Mouse (Mus musculus): ENCODE measurements around the gene Cep68.
"Not testable (repeated sequence)": the region's sequence is repeated elsewhere in the genome, so short reads cannot be mapped to it uniquely, and the experiment has no call there.

Cep68 gene

DNA sequence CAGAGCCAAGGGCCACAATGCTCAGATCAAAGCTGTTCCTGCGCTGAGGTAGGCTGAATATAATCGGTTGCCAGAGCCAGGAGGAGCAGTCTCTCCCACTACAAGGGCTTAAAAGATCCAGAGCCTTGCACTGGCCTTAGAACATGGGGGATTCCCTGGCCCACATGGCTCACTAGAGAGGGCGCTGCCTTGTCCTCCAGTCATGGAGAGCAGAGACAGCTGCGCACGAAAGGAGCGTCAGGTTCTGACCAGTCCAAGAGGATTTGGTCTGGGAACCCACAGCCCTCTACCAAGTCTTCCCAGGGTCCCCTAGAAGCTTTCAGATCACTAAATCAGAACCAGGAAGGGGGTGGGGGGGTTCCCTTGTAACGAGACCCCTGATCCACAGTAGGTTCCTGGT lies 7.9 kb downstream of the Cep68 start:
- no peak for DNase-seq

DNA sequence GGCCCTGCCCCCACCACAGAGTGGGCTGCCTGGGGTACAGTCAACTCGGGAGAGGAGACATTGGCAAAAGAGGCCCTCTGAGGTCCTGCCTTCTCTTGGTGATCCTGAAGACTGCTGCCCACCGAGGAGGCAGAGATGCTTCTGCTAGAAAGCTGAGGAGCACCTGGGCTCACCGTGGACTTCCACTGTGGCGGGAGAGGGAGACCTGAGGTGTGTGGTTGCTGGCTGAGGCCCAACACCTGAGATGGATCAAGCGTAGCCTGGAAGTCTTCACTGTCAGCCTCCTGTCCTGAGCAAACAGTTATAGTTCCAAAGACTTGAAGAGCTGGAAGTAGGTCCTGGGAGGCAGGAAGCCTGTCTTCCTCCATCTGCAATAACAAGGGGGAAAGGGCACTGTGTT lies 8.9 kb downstream of the Cep68 start:
- DNase-seq, result no peak

DNA sequence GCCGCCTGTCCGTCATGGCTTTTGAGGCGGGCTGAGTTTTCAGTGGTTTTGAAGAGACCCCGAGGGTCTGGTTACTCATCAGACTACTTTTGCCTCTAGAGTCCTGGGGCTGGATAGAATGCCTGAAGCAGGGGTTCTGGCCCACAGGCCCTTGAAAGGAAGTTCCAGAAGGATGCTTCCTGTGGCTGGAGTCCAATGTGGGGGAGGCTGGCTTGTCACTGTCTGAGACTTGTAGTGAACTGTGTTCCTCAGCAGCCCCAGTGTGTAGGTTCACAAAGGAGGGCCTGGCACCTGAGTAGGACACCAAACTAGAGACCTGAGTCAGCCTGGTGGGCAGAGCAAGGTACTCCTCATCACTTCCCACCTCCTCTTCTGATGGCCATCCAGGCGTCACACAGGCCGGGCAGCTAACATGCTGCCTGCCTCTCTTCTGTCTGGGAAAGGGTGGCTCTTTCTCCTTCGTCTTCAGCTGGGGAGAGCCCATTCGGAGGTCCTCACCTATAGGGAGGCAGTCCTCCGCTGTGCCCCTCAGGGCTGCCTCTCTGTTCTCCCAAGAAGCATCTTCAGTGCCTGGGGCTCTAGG lies 9.9 kb downstream of the Cep68 start:
- no peak for DNase-seq

DNA sequence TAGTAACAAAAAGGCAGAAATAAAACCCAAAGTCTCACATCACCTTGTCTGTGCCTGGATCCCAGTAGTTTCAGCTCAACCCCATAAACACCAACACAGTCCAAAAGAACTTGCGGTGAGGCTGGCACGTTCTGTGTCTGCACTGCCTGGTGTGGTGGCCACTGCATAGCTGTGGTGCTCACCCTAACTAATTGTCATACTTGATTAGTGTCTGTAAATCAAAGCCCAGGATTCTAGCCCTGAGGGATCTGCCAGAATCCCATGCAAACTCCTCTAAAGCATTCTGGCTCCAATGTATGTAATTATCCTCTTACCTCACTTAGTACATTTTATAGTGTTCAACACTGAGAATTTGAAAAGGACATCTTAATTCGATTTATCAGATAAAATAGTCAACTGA lies 11.3 kb downstream of the Cep68 start:
- no peak for DNase-seq

DNA sequence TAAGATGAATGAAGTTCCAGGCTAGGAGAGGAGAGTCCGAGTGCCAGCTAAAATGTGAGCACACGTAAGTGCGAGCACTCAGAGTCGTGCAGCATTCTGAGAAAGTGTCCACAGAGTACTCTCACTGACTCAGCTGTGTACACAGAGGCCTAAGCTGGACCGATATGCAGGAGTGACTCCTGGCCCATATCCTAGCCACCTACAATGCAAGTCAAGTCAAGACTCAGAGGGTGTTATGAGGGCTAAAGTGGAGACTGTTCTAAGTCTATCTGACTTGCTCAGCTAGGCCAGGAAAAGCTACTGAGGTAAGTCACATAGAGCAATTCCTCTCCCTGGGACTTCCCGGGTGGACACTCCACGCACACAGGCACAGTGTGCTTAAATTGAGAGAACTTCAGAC lies 12.2 kb downstream of the Cep68 start:
- DNase-seq, result no peak

DNA sequence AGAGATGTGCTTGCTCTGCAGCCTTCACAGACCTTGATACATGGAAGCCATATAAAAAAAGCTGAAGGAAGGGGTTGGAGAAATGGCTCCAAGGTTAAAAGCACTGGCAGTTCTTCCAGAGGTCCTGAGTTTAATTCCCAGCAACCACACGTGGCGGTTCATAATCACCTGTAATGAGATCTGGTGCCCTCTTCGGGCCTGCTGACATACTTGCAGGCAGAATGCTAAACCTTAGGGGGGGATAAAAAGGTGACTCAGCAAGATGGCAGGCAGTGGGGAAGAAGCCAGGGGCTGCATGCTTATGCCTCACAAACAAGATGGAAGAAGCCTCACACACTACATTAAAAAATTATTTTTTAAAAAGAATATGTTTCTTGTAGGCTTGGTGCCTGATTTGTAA lies 15.0 kb downstream of the Cep68 start:
- DNase-seq, result no peak

DNA sequence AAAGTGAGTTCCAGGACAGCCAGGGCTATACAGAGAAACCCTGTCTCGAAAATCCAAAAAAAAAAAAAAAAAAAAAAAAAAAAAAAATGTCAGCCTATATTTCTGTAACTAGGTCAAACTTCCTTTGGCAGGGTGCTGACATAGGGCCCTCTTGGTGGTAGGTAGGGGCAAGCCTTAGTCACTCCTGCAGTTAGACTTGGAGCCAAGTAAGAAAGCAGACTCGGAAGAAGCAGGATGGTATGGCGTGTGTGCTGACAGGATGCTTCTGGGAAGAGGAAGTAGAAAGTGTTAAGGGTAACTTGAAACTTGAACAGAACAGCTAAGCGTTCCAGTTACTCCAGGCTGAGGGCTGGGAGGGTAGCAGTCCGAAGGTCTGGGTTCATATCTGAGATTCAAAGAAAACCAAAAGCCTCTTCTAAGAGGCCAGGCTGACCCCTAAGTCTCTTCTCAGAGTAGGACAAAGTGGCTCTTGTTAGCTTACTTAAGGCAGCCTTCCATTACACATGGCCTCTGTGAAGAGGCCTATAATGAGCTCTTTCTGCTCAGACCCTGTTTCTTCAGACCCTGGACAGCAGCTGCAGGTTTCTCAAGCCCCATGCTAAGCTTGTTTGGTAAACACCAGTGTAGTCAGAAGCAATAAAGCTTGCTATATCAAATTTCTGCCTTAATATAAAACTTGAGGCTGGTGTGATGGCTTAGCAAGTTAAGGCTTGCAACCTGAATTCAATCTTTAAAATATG lies 17.0 kb downstream of the Cep68 start:
- DNase-seq, result no peak

DNA sequence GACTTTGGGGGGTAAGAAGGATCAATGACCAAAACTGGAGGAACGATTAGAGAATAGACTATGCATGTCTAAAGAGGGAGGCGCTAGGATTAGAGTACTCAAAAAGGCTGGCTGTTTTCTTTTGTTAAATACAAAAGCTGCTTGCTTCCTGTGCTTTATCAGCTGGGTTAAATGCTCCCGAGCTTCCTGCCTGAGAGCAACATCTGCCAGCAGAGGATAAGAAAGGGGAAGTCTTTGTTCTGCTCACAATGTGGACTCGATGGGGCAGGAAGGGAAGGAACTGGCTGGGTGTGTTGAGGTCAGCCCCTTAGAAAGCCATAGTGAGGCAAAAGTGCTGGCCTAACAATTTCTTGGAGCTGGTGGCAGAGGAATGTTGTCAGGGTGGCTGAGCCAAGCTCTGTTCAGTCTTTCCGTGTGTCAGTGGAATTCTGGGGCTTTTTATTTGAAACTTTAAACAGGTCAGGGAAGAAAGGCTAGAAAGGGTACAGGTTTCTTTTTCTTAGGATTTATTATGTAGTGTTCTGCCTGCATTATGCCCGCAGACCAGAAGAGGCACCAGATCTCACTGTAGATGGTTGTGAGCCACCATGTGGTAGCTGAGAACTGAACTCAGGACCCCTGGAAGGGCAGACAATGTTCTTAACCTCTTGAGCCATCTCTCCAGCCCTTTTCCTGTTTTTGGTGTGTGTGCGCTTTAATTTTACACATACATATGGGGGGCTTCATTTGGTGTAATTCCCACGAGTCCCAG lies 17.9 kb downstream of the Cep68 start:
- no peak for DNase-seq

DNA sequence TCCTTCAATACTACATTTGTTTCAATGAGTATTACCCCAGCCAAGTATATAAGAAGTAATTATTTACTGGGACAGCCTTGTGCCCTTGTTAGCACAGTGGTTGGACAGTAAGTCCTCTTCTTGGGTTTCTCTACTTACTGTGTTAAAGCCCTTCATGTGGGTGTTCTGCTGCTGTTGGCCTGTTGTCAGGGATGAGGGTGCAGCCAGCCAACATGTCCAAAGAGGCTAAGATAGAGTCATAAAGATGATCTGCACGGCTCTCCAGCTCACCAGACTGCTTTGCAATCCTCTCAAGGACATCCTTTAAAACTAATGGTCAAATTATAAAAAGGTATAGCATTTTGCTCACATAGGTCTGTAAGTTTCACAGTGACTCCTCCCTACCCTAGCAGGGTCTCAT lies 18.9 kb downstream of the Cep68 start:
- no peak for DNase-seq

DNA sequence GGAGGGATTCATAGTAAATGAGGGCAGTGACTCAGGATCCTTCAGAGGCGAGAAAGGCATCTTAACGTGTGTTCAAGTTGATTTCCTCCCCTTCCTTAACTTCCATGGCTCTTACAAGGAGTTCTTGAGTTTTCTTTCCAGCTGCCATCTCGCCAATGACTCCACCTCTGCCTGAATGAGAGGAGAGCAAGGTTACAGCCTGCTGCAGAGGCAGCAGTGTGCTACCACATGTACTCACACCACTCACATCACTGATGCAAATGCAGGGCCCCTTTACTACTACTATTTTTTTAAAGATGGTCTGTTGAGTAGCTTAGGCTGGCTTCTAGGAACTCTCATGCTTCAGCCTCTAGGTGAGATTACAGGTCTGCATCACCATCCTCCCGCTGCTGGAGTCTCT lies 19.9 kb downstream of the Cep68 start:
- DNase-seq, result no peak

DNA sequence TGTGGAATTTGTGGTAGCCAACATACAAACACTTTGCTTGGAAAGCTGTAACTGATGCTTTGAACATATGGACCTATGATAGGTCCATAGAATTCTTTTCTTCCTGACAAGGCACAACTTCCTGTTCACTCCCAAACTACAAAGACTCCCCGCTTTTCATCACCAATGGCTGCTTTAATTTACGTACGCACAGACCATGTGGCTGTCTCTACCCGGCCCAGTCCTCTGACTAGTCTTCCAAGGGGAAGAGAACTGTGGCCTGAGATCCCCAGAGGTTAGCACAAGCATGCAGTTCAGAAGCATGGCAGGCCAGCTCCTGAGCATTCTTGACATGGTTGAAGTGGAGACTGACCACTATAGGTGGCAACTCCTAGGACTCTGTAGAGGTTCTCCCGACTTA lies 20.6 kb downstream of the Cep68 start:
- no peak for DNase-seq

DNA sequence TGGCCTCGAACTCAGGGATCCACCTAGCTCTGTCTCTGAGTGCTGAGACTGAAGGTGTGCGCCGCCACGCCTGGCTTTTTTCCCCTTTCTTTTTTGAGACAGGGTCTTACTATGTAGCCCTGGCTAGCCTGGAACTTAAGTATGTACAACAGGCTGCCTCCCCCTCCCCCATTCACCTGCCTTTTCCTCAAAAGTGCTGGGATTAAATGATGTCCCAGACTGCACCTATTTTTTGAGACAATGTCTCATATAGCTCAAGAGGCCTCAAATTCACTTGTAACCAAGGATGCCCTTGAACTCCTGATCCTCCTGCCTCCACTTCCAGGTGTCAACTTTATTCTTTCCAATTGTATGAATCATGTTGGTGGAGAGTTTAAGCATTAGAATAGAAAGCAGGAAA lies 23.3 kb downstream of the Cep68 start:
- no peak for DNase-seq

DNA sequence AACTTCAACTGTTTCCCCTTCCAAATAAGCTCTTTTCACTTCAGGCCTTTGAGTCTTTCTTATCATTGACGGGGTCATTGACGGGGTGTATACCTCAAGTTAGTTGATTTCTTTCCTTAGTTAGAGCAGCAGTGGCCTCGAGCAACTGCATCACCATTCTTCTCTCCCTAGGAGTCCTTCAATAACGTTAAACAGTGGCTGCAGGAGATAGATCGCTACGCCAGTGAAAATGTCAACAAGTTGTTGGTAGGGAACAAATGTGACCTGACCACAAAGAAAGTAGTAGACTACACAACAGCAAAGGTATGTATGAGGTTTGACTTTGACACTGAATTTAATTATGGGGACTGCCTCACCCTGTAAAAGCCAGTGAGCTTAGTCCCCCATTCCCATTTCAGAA lies 25.0 kb downstream of the Cep68 start:
- DNase-seq, result no peak

DNA sequence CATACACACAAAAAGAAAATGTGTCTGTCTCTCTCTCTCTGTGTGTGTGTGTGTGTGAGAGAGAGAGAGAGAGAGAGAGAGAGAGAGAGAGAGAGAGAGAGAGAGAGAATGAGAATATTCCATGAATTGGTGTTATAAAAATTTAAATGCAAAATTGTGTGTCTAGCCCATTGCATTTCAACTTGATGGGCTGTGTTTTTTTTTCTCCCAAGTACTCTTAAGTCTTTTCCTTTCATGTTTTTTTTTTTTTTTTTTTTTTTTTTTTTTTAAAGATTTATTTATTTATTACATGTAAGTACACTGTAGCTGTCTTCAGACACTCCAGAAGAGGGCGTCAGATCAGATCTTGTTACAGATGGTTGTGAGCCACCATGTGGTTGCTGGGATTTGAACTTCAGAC lies 27.6 kb downstream of the Cep68 start:
- DNase-seq, result not testable (repeated sequence)

DNA sequence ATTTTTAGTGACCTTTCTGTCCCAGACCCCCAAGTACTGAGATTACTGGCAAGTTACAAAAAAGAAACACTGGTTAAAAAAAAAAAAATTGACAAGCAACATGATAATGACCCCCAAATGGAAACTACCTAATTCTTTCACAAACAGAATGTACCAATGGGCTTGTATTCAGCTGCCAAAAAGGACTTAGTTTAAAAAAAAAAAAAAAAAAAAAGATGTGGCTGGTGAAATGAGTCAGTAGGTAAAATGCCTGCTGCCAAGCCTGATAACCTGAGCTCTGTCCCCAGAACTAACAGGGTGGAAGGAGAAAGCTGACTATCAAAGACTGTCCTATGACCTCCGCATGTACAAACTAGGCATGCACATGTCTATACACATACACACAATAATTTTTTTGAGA lies 32.0 kb downstream of the Cep68 start:
- no peak for DNase-seq

DNA sequence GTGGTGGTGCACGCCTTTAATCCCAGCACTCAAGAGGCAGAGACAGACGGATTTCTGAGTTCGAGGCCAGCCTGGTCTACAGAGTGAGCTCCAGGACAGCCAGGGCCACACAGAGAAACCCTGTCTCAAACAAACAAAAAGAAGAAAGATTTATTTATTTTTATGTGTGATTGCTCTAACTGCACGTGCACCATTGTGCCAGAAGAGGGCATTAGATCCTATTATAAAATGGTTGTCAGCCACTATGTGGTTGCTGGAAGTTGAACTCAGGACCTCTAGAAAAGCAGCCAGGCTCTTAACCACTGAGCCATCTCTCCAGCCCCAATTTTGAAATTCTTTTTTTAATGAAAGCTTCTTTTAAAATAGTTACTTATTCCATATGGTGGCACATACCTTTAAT lies 32.8 kb downstream of the Cep68 start:
- DNase-seq, result no peak

DNA sequence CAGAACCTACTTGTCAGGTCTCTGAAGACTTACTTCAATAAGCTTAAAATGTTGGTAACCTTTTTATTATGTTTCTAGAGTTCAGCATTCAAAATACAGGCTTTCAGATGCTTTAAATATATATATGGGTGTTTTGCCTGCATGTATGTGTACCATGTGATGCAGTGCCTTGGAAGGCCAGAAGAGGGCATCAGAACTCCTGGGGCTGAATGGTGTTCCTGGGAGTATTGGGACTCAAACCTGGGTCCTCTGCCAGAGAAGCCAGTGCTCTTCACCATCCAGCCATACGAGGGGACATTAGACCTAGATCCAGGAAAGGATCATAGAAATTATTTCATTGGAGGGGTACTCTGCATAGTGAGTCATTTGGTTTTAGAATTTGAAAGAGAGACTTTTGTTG lies 34.5 kb downstream of the Cep68 start:
- DNase-seq, result peak in 1 of 2 experiments; percentile 37

DNA sequence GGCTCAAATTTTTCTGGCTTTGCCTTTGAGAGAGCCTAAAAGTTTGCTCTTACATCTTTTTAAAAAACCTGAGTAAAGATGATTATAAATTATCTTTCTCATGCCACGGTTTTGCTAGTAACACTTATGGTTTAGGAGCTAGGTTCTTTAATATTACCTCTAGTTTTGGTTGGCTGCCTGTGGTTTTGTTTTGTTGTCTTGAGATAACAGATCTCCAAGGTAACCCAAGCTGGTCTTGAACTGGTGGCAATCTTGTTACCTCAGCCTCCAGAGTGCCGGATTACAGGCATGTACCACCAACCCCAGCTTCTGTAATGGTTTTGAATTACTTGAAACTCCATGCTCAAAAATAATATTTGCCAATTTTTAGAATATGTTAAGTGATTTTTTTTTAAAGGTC lies 37.4 kb downstream of the Cep68 start:
- DNase-seq, result no peak

DNA sequence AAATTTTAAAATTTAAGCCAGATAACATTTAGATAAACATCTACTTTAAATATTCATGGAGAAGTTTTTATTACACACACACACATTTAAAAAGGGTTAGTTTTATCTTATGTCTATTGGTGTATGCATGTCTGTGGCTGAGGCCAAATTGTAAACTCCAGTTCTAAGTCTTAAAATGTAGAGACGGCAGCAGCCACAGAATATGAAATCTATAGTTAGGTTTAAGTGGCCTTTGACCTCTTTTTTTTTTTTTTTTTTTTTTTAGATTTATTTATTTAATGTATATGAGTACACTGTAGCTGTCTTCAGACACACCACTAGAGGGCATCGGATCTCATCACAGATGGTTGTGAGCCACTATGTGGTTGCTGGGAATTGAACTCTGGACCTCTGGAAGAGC lies 41.6 kb downstream of the Cep68 start:
- DNase-seq, result no peak

DNA sequence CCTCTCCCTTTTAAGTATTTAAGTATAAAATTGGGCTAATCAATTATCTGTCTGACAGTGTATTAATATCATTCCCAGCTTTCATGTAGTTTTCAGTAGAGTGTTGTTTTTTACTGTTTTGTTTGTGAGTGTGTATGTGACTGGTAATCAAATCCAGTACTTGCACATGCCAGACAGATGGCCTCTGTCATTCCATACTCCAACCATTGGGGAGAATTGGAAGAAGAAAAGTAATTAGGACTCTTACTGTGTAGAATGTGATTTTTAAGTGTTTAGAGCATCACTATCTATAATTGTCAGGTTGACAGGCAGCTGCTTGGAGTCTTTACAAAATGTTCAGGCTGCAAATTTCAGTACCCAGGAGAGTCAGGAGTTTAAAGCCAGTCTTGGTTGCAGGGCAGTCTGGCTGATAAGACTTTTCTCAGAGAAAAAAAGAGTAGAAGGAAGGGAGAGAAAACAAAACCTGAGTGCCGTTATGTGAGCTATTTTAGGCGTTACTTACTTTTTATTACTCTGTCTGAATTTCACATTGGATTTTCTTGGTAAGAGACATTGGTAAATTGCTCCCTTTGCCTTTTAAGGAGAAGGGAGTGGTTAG lies 42.5 kb downstream of the Cep68 start:
- no peak for DNase-seq

DNA sequence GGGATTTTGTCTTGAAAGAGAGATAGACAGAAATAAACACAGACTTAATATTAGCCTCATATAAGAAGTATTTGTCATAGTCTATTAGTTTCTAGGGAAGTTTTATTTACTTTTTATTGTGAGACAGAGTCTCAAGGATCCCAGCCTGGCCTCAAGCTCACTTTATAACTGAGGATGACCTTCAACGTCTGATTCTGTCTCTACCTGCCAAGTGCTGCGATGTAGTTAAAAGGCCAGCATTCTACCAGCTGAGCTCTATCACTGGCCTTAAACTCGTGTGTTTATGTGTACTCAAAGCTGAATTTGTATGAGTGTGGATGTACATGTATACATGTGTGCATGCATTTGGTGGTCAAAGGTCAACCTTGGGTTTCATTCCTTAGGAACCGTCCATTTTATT lies 43.7 kb downstream of the Cep68 start:
- DNase-seq, result no peak

DNA sequence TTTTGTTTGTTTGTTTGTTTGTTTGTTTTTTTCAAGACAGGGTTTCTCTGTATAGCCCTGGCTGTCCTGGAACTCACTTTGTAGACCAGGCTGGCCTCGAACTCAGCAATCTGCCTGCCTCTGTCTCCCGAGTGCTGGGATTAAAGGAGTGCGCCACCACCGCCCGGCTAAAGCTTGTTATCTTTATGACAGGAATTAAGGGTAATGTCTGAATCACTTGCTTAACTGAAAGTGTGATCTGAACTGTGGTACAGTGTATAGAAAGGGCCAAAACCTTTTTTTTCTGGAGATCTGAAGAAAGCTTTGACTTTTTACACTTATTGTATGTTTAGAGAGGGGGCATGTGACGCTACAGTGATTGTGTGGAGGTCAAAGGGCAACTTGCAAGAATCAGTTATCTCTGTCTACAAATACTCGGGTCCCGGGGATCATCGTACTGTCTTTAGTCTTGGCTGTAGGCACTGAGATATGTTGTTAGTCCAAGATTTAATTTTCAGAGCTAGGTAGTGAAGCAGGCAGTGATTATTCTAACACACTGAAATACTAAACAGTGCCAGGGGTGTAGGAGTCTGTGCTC lies 44.3 kb downstream of the Cep68 start:
- DNase-seq, result no peak

DNA sequence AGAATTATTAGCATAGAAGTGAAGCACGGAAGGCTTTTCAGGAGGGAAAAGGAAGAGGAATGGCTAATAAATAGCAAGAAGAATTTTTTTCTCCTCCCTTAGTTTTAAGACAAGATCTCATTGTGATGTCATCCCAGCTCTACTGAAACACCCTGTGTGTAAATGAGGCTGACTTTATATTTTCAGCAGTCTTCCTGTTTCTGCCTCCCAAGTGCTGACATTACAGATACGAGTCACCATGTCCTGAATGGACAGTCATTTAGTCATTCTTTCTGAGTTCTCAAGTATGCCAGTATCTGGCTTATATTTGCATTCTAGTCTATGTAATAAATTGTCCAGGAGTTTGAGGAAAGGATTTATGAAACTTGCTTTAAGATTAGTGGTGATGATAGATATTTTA lies 44.9 kb downstream of the Cep68 start:
- no peak for DNase-seq

Data from cerebellum, postnatal 14 days (tissue).